Mouse (Mus musculus): ENCODE data around the gene Ift22.

DNA sequence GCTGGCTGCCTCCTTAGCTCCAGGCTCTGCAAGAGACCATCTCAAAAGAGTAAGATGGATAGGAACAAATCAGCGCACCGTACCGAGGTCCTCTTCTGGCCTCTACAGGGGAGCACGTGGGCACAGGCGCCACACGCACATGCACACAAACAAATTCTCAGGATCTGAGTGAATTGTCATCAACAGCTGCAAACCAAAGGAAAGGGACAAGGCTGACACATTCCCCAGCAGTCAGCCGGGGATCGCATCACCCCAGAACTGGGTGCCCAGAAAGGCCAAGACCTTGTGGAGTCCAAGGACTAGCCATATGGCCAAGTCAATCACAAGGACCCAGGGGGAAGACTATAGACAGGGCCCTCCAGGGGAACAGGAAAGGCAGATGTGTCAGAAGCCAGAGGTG is 35.5 kb upstream of the Ift22 start:
- TF ChIP-seq EP300 (IDR thresholded peaks at IDR 0.05; ENCODE audit: insufficient read depth, low read depth, low read length) (no peak), CTCF (IDR thresholded peaks at IDR 0.05; ENCODE audit: low read depth, low read length) (no peak)
